Mouse (Mus musculus) embryonic facial prominence, embryonic 11.5 days (tissue): Measurements from ENCODE around the gene Kdm4b. TPM values are rescaled to one million over a fixed set of nuclear protein-coding genes. Genes with fewer than 3 reads are reported as not detected.

Experiments
- ATAC-seq: fragments of 200-750 bp; cut with Nextera tagmentation; replicated peaks from 2 replicates; pipeline ENCODE4 v1.8.0; 2017; ENCODE audit warnings: low read depth; ENCODE audit not compliant: insufficient number of reproducible peaks, low FRiP score, low TSS enrichment
- DNase-seq: peaks from one replicate; pipeline ENCODE4 v3.0.0-alpha.2; 2015; ENCODE audit warnings: low spot score
- H3K27ac ChIP-seq: fragments of 300-500 bp; sonication (generic); replicated peaks from 2 replicates; pipeline ENCODE4 v1.5.1; 2014; ENCODE audit warnings: mild to moderate bottlenecking, low read depth, low read length, control low read depth
- H3K27me3 ChIP-seq: fragments of 300-500 bp; sonication (generic); 2 replicates; pipeline ENCODE4 v1.6.1; 2014; ENCODE audit warnings: mild to moderate bottlenecking, low read length, moderate library complexity, mixed read lengths; ENCODE audit not compliant: control insufficient read depth, insufficient read depth
- H3K36me3 ChIP-seq: fragments of 300-500 bp; sonication (generic); replicated peaks from 2 replicates; pipeline ENCODE4 v1.6.1; 2014; ENCODE audit warnings: low read depth, mild to moderate bottlenecking, low read length, moderate library complexity, mixed read lengths; ENCODE audit not compliant: control insufficient read depth, insufficient read depth
- H3K4me1 ChIP-seq: fragments of 300-500 bp; sonication (generic); 2 replicates; pipeline ENCODE4 v1.6.1; 2014; ENCODE audit warnings: low read length, mixed read lengths; ENCODE audit not compliant: control insufficient read depth, insufficient read depth
- H3K4me2 ChIP-seq: fragments of 300-500 bp; sonication (generic); 2 replicates; pipeline ENCODE4 v1.6.1; 2014; ENCODE audit warnings: low read depth, mild to moderate bottlenecking, control low read depth, low read length, moderate library complexity
- H3K4me3 ChIP-seq: fragments of 300-500 bp; sonication (generic); 2 replicates; pipeline ENCODE4 v1.5.1; 2014; ENCODE audit warnings: low read depth, low read length, control low read depth
- H3K9ac ChIP-seq: fragments of 300-500 bp; sonication (generic); replicated peaks from 2 replicates; pipeline ENCODE4 v1.6.1; 2014; ENCODE audit warnings: mild to moderate bottlenecking, control low read depth, low read length
- H3K9me3 ChIP-seq: fragments of 300-500 bp; sonication (generic); replicated peaks from 2 replicates; pipeline ENCODE4 v1.6.1; 2016; ENCODE audit warnings: mild to moderate bottlenecking, low read length, inconsistent platforms, mixed read lengths; ENCODE audit not compliant: control insufficient read depth
- WGBS: fragments of 180-500 bp; shearing (Covaris S2); extraction: QIAGEN DNeasy Blood & Tissue Kit; methylation state at CpG from one replicate; pipeline ENCODE4 v1.1.7; 2014; 5-methylcytosine and 5-hydroxymethylcytosine counted together
- polyA plus RNA-seq: library from polyadenylated mRNA; unstranded; fragments of >200 nt; fragmentation: Nextera tagmentation; extraction: Ambion mirVana; gene quantifications from 2 replicates; pipeline ENCODE4 v1.2.1, GENCODE M21; 2014

Kdm4b gene
- polyA plus RNA-seq, 1 experiment from 2014 or later = 28.2 TPM

- ATAC-seq (peak; percentile 35; the same call in 1 of the 2 replicates), DNase-seq (peak; percentile 42)
- H3K36me3 ChIP-seq = no peaks in the 10 kb centered on the region
- no peaks in the 10 kb centered on the region for H3K27me3 ChIP-seq
- WGBS = 23% methylated on average over 13 of the region's 13 CpGs
- H3K27ac ChIP-seq = peak overlapping the region; percentile 89
- peaks cover 7% of the 10 kb centered on the region for H3K4me1 ChIP-seq
- peak overlapping the region; percentile 79 for H3K4me3 ChIP-seq
- peak overlapping the region; percentile 92 for H3K4me2 ChIP-seq
- H3K9me3 ChIP-seq = no peaks in the 10 kb centered on the region
- peak overlapping the region; percentile 41 for H3K9ac ChIP-seq
Measured at GRCm38 (mm10) chr17:56302363-56302996, 23.4 kb upstream of the Kdm4b start.

- Histone ChIP-seq H3K9ac (peak within 1 kb of the TSS; percentile 85), H3K4me2 (peak within 1 kb of the TSS; percentile 92), H3K27me3 (no peaks in the 10 kb centered on the region), H3K4me3 (peak within 1 kb of the TSS; percentile 79), H3K36me3 (peaks cover 4% of the 10 kb centered on the region), H3K4me1 (peaks cover 7% of the 10 kb centered on the region), H3K27ac (peak within 1 kb of the TSS; percentile 89), H3K9me3 (no peaks in the 10 kb centered on the region)
- under 1% methylated on average over 43 of the region's 43 CpGs for WGBS
- DNase-seq = peak; percentile 96
- peak; percentile 76 for ATAC-seq
Measured at GRCm38 (mm10) chr17:56303160-56303846, 22.6 kb upstream of the Kdm4b start, which contains the start of gene Uhrf1. Gene Uhrf1 (plus strand): TSS chr17:56303321.

- Histone ChIP-seq H3K4me2 (peak overlapping the region; percentile 92), H3K4me1 (peaks cover 7% of the 10 kb centered on the region), H3K27me3 (no peaks in the 10 kb centered on the region), H3K36me3 (peaks cover 9% of the 10 kb centered on the region), H3K9me3 (no peaks in the 10 kb centered on the region), H3K27ac (peak overlapping the region; percentile 89), H3K4me3 (peak overlapping the region; percentile 79), H3K9ac (peak overlapping the region; percentile 85)
- ATAC-seq = peak; percentile 81
- DNase-seq = peak; percentile 98
- WGBS = under 1% methylated on average over 68 of the region's 68 CpGs
Measured at GRCm38 (mm10) chr17:56303847-56304586, 21.8 kb upstream of the Kdm4b start.

GRCm38 (mm10) chr17:56304718-56305117 is 21.1 kb upstream of the Kdm4b start:
- Histone ChIP-seq H3K4me3 (peak overlapping the region; percentile 79), H3K9me3 (no peaks in the 10 kb centered on the region), H3K36me3 (peaks cover 9% of the 10 kb centered on the region), H3K9ac (peak overlapping the region; percentile 81), H3K4me2 (peak overlapping the region; percentile 92), H3K4me1 (peaks cover 7% of the 10 kb centered on the region), H3K27me3 (no peaks in the 10 kb centered on the region), H3K27ac (no peak overlapping the region)
- DNase-seq (no peak), ATAC-seq (no peak)
- WGBS = 9% methylated on average over 11 of the region's 11 CpGs

- no peak for DNase-seq
- Histone ChIP-seq H3K4me2 (peak overlapping the region; percentile 92), H3K27me3 (no peaks in the 10 kb centered on the region), H3K27ac (no peak overlapping the region), H3K9me3 (no peaks in the 10 kb centered on the region), H3K36me3 (peaks cover 10% of the 10 kb centered on the region), H3K4me1 (peaks cover 7% of the 10 kb centered on the region), H3K4me3 (peak overlapping the region; percentile 79), H3K9ac (peak overlapping the region; percentile 81)
- ATAC-seq = no peak
- WGBS = 41% methylated on average over 9 of the region's 9 CpGs
Measured at GRCm38 (mm10) chr17:56305156-56305555, 20.7 kb upstream of the Kdm4b start.

GRCm38 (mm10) chr17:56305826-56306225 is 20.0 kb upstream of the Kdm4b start:
- Histone ChIP-seq H3K9ac (peak overlapping the region; percentile 81), H3K4me2 (peak overlapping the region; percentile 92; the same call in 1 of the 2 replicates), H3K27ac (no peak overlapping the region), H3K9me3 (no peaks in the 10 kb centered on the region), H3K4me3 (peak overlapping the region; percentile 79), H3K4me1 (peaks cover 7% of the 10 kb centered on the region), H3K27me3 (no peaks in the 10 kb centered on the region), H3K36me3 (peaks cover 12% of the 10 kb centered on the region)
- DNase-seq (no peak), ATAC-seq (no peak)
- WGBS = 73% methylated on average over 8 of the region's 8 CpGs

- no peak for ATAC-seq
- no peaks in the 10 kb centered on the region for H3K27me3 ChIP-seq
- H3K4me2 ChIP-seq = no peak overlapping the region; the same call in 1 of the 2 replicates
- H3K27ac ChIP-seq = no peak overlapping the region
- no peak overlapping the region for H3K9ac ChIP-seq
- no peaks in the 10 kb centered on the region for H3K9me3 ChIP-seq
- WGBS = 83% methylated on average over 6 of the region's 6 CpGs
- peaks cover 19% of the 10 kb centered on the region for H3K36me3 ChIP-seq
- DNase-seq = peak; percentile 45
- H3K4me1 ChIP-seq = peaks cover 4% of the 10 kb centered on the region
- H3K4me3 ChIP-seq = no peak overlapping the region
Measured at GRCm38 (mm10) chr17:56308088-56308487, 17.8 kb upstream of the Kdm4b start.
